Mouse (Mus musculus) kidney, adult 2 months (tissue): ENCODE results near the gene Haus2.

Experiments
- CTCF ChIP-seq: fragments of 200-500 bp; conservative IDR thresholded peaks from 2 replicates; pipeline ENCODE4 v1.5.1; 2011; ENCODE audit warnings: low read depth, mild to moderate bottlenecking, control low read depth, low read length, moderate library complexity, mixed read lengths; ENCODE audit not compliant: insufficient read depth, insufficient read length
- POLR2A ChIP-seq: fragments of 200-500 bp; IDR thresholded peaks from one replicate; pipeline ENCODE4 v1.6.1; 2011; ENCODE audit warnings: low read depth, low read length, control low read depth

- TF ChIP-seq CTCF (no peak), POLR2A (no peak)
Measured at GRCm38 (mm10) chr2:120643836-120644235, 34.7 kb downstream of the Haus2 start.
